Mouse (Mus musculus) lung, adult 2 months (tissue): ENCODE measurements around the gene Nacc1. TPM values are rescaled to one million over a fixed set of nuclear protein-coding genes. Genes with fewer than 3 reads are reported as not detected.
A peak's percentile ranks its signal among the peaks of the same experiment; 100 is the strongest.

ENCODE experiments used
- DNase-seq: peaks from one replicate; pipeline ENCODE4 v3.0.0; 2022
- H3K4me1 ChIP-seq: fragments of 200-500 bp; 2 replicates; pipeline ENCODE4 v1.6.1; 2011; ENCODE audit warnings: low read length; ENCODE audit not compliant: control insufficient read depth, insufficient read depth
- H3K4me3 ChIP-seq: fragments of 200-500 bp; replicated peaks from 2 replicates; pipeline ENCODE3; 2011; ENCODE audit warnings: low read depth, mild to moderate bottlenecking, control low read depth, low read length; ENCODE audit errors: extremely low read depth
- CTCF ChIP-seq: fragments of 200-500 bp; IDR thresholded peaks from 2 replicates; pipeline ENCODE4 v1.5.1; 2011; ENCODE audit warnings: mild to moderate bottlenecking, low read length, control low read depth; ENCODE audit not compliant: insufficient read depth
- POLR2A ChIP-seq: fragments of 200-500 bp; IDR thresholded peaks from 2 replicates; pipeline ENCODE4 v1.6.1; 2011; ENCODE audit warnings: low read depth, mild to moderate bottlenecking, control low read depth, low read length, borderline replicate concordance; ENCODE audit errors: extremely low read depth
- WGBS: fragments of 180-500 bp; shearing (Covaris S2); methylation state at CpG from one replicate; pipeline ENCODE4 v1.1.7; 2018; 5-methylcytosine and 5-hydroxymethylcytosine counted together
- polyA plus RNA-seq: library from polyadenylated mRNA; depleted of rRNA; stranded (reverse); fragments of >200 nt; gene quantifications from 2 replicates; pipeline ENCODE4 v1.2.3, GENCODE M21; 2012

Gene Nacc1
- polyA plus RNA-seq, 1 experiment, result 81.8 TPM

DNA sequence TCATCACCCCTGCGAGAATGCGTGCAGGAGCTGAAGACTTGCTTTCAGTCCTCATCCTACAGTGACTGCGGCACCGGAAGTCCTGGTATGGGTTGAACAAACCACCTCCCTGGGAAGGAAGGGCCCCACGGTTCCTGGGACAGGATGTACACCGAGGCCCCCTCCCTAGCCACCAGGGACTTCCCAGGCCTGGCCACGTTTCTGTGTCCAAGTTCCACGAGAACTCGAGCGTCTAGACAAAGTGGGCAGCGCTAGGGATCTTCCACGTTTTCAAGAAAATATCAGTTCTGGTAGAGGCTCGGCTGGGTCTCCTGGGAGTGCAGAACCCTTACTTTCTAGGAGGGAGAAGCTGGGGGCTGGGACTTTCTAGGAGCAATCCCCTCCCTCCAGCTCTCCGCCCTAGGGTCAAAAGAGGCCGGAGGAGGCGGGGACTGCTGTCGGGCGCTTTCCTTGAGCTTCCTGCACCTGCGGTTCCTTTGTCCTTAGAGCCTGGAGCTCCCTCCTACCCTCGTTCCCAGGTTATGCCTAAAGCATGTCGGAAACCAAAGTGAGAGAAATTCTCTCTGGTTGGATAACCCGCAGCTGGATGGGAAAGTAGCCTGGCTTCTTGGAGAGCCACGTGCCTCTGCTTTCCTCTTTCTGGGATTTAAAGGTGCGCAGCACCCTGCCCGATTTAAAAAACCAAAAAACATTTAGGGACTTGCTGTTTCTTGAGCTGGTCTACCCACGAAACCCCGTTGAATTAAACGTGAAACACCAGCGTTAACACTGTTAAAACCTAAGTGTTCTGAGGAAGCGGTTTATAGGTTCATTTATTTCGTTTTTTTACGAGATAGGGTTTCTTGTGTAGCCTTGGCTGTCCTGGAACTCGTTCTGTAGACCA is 27.5 kb downstream of the Nacc1 start:
- TF ChIP-seq POLR2A (peak; percentile 81), CTCF (no peak)
- DNase-seq, result peak; percentile 75
- 6% methylated on average over 33 of the region's 33 CpGs for WGBS
- Histone ChIP-seq H3K4me3 (peak overlapping the region; percentile 98), H3K4me1 (peaks cover 10% of the 10 kb centered on the region)

DNA sequence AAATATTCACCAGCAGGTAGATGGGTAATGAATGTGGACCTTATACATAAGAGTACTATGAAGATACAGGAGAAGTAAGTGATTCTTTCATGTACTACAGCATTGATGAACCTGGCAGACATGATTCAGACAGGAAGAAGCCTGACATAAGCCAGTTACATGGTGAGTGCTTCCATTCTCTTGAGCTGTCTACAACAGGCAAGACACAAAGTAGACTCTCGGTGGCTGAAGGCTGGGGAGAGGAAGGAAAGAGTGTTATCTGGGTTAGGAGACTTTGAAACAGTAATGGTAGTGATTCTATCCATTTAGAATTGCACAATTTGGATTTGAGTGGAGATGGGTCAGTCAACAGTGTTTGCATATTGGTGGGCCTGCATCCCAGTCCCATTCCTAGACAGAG is 28.7 kb downstream of the Nacc1 start:
- no peak for DNase-seq
- no peak for TF ChIP-seq CTCF
- no peak for TF ChIP-seq POLR2A
- Histone ChIP-seq H3K4me3 (no peak overlapping the region), H3K4me1 (peaks cover 9% of the 10 kb centered on the region)
- 58% methylated on average over 1 of the region's 1 CpGs for WGBS

DNA sequence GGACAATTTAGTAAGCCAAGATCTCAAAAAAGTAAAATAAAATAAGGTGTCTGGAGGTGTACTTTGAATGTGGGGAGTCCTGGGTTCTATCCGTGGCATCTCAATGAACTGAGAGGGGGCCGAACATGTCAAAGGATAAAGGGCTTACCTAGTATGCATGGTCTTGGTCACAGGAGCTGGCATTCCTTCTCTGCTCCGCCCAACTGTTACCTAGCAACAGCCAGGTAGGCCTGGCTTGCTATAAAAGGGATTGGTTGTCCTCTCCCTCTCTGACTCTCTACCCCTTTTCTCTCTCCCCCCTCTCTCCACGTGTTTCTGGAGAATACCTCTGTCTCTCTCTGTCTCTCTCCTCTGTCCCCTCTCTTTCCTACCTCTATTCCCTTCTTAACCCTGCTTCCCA is 30.0 kb downstream of the Nacc1 start:
- Histone ChIP-seq H3K4me1 (peaks cover 9% of the 10 kb centered on the region), H3K4me3 (no peak overlapping the region)
- TF ChIP-seq CTCF, result no peak
- TF ChIP-seq POLR2A, result no peak
- DNase-seq, result no peak
- 68% methylated on average over 4 of the region's 4 CpGs for WGBS

DNA sequence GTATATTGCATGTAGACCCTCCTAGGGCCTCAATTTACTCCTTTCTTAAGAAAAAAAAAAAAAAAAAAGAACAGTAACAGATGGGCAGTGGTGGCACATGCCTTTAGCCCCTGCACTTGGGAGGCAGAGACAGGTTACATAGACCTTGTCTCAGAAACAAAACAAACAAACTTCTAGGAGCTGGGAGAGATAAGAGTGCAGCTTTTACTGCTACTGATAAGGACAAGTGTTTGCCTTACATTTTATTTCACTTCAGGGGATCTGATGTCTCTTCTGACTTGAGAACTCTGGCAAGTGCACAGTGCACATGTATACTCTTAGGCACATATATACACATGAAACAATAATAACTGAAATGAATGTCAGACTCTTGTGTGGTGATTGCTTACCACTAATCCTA is 30.5 kb downstream of the Nacc1 start:
- H3K4me3 ChIP-seq, result no peak overlapping the region
- H3K4me1 ChIP-seq, result peaks cover 9% of the 10 kb centered on the region
- no peak for TF ChIP-seq POLR2A
- DNase-seq, result no peak

DNA sequence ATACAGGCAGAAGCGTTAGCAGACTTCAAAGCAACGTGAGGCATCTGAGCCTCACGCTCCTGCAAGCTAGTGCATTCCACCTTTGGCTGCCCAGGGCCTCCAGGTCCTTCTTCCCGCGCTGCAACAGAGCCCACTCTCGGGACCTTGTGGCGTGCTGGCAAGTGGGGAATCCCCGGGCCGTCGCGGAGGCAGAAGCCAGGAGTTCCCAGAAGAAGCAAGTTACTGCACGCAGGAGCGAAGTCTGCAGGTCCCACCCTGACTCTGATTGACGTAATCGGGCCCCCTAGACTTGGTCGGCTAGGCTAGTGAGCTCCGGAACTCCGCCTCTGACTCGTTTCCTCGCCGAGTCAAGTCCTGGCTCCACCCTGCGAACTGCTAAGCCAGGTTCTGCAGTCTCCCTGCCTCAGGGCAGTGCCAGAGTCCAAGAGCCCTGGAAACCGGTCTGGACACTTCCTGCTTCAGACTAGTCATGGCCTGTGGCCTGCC is 31.0 kb downstream of the Nacc1 start:
- under 1% methylated on average over 23 of the region's 23 CpGs for WGBS
- Histone ChIP-seq H3K4me1 (peaks cover 9% of the 10 kb centered on the region), H3K4me3 (peak overlapping the region; percentile 65)
- TF ChIP-seq CTCF (no peak), POLR2A (peak; percentile 87; the same call in 1 of the 2 replicates)
- peak; percentile 85 for DNase-seq

DNA sequence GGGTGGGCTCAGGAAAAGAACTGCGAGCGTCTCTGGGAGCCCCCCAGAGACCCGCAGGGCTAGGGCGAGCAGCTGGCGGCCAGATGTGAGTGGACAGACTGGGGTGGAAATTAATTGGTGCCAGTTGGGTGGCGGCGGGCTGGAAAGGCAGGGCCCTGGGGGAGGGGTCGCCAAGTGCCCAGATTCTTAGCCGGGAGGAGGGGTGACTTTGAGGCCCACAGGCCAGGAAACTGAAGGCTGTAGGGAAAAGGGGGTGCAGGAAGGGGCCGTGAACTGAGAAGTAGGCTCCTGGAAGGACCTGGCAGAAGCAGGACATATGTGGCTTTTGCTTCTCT is 31.5 kb downstream of the Nacc1 start:
- WGBS, result 7% methylated on average over 10 of the region's 10 CpGs
- TF ChIP-seq POLR2A (no peak; the same call in 1 of the 2 replicates), CTCF (no peak)
- Histone ChIP-seq H3K4me1 (peaks cover 9% of the 10 kb centered on the region), H3K4me3 (peak overlapping the region; percentile 65)
- peak; percentile 40 for DNase-seq

DNA sequence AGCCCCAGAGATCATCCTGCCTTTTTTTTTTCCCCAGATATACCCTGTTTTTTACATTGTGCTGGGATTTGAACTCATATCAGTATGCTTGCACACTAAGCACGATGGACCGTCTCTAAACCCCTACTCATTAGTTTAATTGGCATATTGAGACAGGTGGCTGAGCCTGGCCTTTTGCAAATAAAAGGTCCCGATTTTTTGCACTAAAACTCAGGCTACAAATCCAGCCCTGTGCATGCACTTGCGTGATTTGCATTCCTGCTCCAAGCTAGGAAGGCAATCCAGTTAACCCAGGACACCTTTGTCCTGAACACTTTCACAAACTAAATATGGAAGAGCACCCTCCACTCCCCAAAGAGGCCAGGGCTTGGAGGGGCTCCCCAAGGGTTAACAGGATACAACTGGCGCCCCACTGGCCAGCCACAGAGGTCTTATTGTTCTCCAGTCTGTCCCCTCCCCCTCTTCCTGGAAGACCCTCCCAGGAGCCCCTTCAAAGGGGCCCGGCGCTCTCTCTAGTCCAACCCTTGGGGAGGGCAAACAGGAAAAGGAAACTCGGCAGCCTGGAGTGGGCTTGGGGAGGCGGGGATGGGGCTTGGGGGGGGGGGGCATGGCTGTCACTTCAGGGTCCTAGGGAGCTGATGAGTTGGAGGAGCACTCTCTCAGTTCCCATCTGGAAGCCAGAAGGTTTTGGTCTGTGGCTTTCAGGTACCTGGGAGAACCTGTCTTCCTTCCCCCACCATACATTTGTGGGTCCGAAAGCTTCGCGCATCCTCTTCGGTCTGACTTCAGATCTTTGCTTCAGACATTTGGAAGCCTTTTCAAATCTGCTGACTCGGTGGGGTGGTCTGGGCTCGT is 32.1 kb downstream of the Nacc1 start:
- DNase-seq, result no peak
- Histone ChIP-seq H3K4me3 (peak overlapping the region; percentile 65), H3K4me1 (peaks cover 9% of the 10 kb centered on the region)
- no peak for TF ChIP-seq CTCF
- no peak for TF ChIP-seq POLR2A
- 15% methylated on average over 15 of the region's 15 CpGs for WGBS

DNA sequence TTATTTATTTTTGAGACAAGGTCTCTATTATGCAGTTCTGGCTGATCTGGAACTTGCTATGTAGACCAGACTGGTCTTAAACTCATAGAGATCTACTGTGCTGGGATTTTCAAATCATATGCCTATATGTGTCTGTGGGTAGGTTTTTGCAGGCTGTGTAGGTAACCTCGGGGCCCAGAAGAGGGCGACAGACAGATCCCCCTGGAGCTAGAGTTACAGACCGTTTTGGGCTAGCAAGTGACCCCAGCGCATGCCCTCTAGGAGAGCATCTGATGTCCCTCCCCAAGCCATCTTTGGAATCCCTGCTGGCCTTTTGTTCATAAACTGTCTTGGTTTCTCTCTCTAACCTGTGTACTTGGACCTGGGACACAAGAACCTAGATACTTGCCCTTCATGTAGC is 33.1 kb downstream of the Nacc1 start:
- no peak for DNase-seq
- Histone ChIP-seq H3K4me3 (no peak overlapping the region), H3K4me1 (peaks cover 6% of the 10 kb centered on the region)
- TF ChIP-seq CTCF (no peak), POLR2A (no peak)
- 43% methylated on average over 4 of the region's 4 CpGs for WGBS

DNA sequence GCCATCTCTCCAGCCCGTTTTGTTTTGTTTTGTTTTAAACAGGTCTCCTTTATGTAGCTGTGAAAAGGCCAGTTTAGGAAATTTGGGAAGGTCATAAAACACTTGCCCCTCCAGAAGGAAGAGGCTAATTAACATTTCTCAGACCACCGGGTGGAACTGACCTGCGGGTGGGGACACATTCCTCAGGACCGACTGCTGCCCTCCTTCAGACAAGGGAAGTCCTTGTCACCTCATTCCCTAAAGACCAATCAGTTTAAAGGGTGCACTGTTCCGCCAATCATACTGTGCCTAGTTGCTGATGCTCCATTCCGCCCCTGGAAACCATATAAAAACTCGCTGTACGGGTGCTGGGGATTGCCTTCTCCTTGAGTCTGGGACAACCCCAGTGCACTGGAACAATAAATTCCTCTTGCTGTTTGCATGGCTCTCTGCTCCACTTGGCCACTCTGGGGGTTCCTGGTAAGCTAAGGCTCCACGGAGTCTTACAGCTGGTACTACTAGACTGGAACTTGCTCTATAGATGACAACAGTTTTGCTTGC is 34.5 kb downstream of the Nacc1 start:
- TF ChIP-seq POLR2A (no peak), CTCF (no peak)
- Histone ChIP-seq H3K4me3 (no peak overlapping the region), H3K4me1 (peaks cover 2% of the 10 kb centered on the region)
- no peak for DNase-seq
- WGBS, result 53% methylated on average over 9 of the region's 9 CpGs
